Mouse (Mus musculus) kidney, postnatal 36 days (tissue): ENCODE data around the gene Cdk6.
"Not testable (repeated sequence)": the region's sequence is repeated elsewhere in the genome, so short reads cannot be mapped to it uniquely, and the experiment has no call there.

Source experiments
- DNase-seq, 2 experiments: peaks; one replicate each; pipeline ENCODE4 v3.0.0; 2021 to 2022; ENCODE audit warnings: mixed read lengths in 2 of 2

The Cdk6 gene

GRCm38 (mm10) chr5:3514901-3515311 lies 173.6 kb downstream of the Cdk6 start:
- DNase-seq: peak in 1 of 2 experiments; percentile 11

- no peak for DNase-seq
These were observed 174.2 kb downstream of the Cdk6 start for GRCm38 (mm10) chr5:3515477-3515876.

GRCm38 (mm10) chr5:3516481-3517075 lies 175.3 kb downstream of the Cdk6 start:
- DNase-seq: peak; percentile 62 to 66

- no peak for DNase-seq
These were observed 179.4 kb downstream of the Cdk6 start for GRCm38 (mm10) chr5:3520493-3521359.

- DNase-seq: no peak
These were observed 180.5 kb downstream of the Cdk6 start for GRCm38 (mm10) chr5:3521741-3522140.

- DNase-seq: peak; percentile 42 to 49
These were observed 181.5 kb downstream of the Cdk6 start for GRCm38 (mm10) chr5:3522826-3523225.

- peak in 1 of 2 experiments; percentile 37 for DNase-seq
These were observed 185.9 kb downstream of the Cdk6 start for GRCm38 (mm10) chr5:3527041-3527691.

GRCm38 (mm10) chr5:3529585-3530189 lies 188.4 kb downstream of the Cdk6 start:
- DNase-seq: no peak

GRCm38 (mm10) chr5:3532048-3532447 lies 190.8 kb downstream of the Cdk6 start:
- not testable (repeated sequence) for DNase-seq

- no peak for DNase-seq
These were observed 195.4 kb downstream of the Cdk6 start for GRCm38 (mm10) chr5:3536592-3537212.

GRCm38 (mm10) chr5:3538505-3539472 lies 197.5 kb downstream of the Cdk6 start:
- no peak for DNase-seq

- no peak for DNase-seq
These were observed 200.6 kb downstream of the Cdk6 start for GRCm38 (mm10) chr5:3541871-3542270.

GRCm38 (mm10) chr5:3543629-3544479 lies 202.6 kb downstream of the Cdk6 start, which contains the start of gene Fam133b:
Gene Fam133b, plus strand, starts transcription at chr5:3543833.
- peak; percentile 95 to 99 for DNase-seq

- DNase-seq: no peak
These were observed 203.1 kb downstream of the Cdk6 start for GRCm38 (mm10) chr5:3544480-3544769.

GRCm38 (mm10) chr5:3546226-3546625 lies 204.9 kb downstream of the Cdk6 start:
- DNase-seq: peak; percentile 68 to 87

- DNase-seq: no peak
These were observed 210.2 kb downstream of the Cdk6 start for GRCm38 (mm10) chr5:3551481-3551880.

GRCm38 (mm10) chr5:3554198-3554597 lies 212.9 kb downstream of the Cdk6 start:
- peak; percentile 19 to 22 for DNase-seq

GRCm38 (mm10) chr5:3571266-3571665 lies 230.0 kb downstream of the Cdk6 start, which contains the start of gene 1700109H08Rik:
Gene 1700109H08Rik, plus strand, starts transcription at chr5:3571566.
- DNase-seq: no peak

- no peak for DNase-seq
These were observed 233.5 kb downstream of the Cdk6 start for GRCm38 (mm10) chr5:3574825-3575224.

- DNase-seq: no peak
These were observed 236.7 kb downstream of the Cdk6 start for GRCm38 (mm10) chr5:3577939-3578338.
